ENCODE assay signal across 8 mouse cellular contexts in genomic region chr11:20740481-20741200, GRCm38 (mm10). TPM values are rescaled to one million over a fixed set of nuclear protein-coding genes. Genes with fewer than 3 reads are reported as not detected.
DNase-seq lines count a peak whose midpoint lies in the region; ATAC-seq lines count a peak whose summit lies in the region.

No protein-coding gene starts in this region.

- peak overlapping the region; percentile 88 for H3K4me3 ChIP-seq in heart, embryonic 15.5 days

- peak overlapping the region; percentile 90 for H3K27ac ChIP-seq in heart, embryonic 15.5 days

- H3K4me2 ChIP-seq in heart, embryonic 15.5 days, result peak overlapping the region; percentile 80

- peaks cover 3% of the 10 kb centered on the region; the same call in 1 of the 2 replicates for H3K4me1 ChIP-seq in heart, embryonic 15.5 days (replicated peaks)

- no peaks in the 10 kb centered on the region for H3K9me3 ChIP-seq in heart, embryonic 15.5 days (replicated peaks)

- WGBS in heart, embryonic 15.5 days, result under 1% methylated on average over 44 of the region's 56 CpGs

- peak overlapping the region; percentile 90 for H3K9ac ChIP-seq in heart, embryonic 15.5 days

- peak; percentile 58 for ATAC-seq in erythroblast, adult 5-6 weeks (replicated peaks; ENCODE audit: low FRiP score, poor library complexity, severe bottlenecking)
- peak; percentile 20 for ATAC-seq in heart, embryonic 15.5 days (replicated peaks; ENCODE audit: insufficient number of reproducible peaks, insufficient read depth, low FRiP score, low read depth)

- DNase-seq in CD4-positive, CD25-positive, alpha-beta regulatory T cell, adult 2 months (ENCODE audit: low read depth, low spot score), result peak; percentile 73
- peak; percentile 59 for DNase-seq in ZHBTc4 (ENCODE audit: low read depth, low spot score)
- peak; percentile 16 to 46 for DNase-seq in layer of hippocampus, adult 18-20 months (ENCODE audit: low spot score in 2 of 2)
- DNase-seq in lung, postnatal 10 days, result peak; percentile 42
- peak; percentile 56 for DNase-seq in ovary, postnatal 36 days (ENCODE audit: low spot score)
- DNase-seq in urinary bladder, postnatal 14 days (ENCODE audit: low spot score), result peak; percentile 46

- H3K27me3 ChIP-seq in heart, embryonic 15.5 days, result no peaks in the 10 kb centered on the region

- no peaks in the 10 kb centered on the region for H3K36me3 ChIP-seq in heart, embryonic 15.5 days

RNA-seq across cellular contexts. Expression of gene Aftph, which starts 0.7 kb away (rescaled TPM):
- total RNA-seq in erythroblast, adult 5-6 weeks (2015; ENCODE audit: low replicate concordance), result 55.6 and 113 TPM in 2 replicates
- total RNA-seq in erythroblast, adult 5-6 weeks (2017; ENCODE audit: low replicate concordance), result 60.3 and 67.9 TPM in 2 replicates
- 9.2 and 11.9 TPM in 2 replicates for polyA plus RNA-seq in heart, embryonic 15.5 days (2015; fragmentation: Nextera tagmentation; extraction: Ambion mirVana)
- 10 to 100 TPM; 83.0 to 90.9 TPM for total RNA-seq in layer of hippocampus, adult 18-20 months (2021)

Comparison
In these comparisons a context has a peak if more than half of its experiments do, and no peak if none do; other contexts are left out.
1. Peak in every context shown above with its lines: DNase-seq, ATAC-seq, H3K4me3 ChIP-seq and H3K27ac ChIP-seq.